ENCODE assay signal across 18 mouse cellular contexts in the genomic region with DNA sequence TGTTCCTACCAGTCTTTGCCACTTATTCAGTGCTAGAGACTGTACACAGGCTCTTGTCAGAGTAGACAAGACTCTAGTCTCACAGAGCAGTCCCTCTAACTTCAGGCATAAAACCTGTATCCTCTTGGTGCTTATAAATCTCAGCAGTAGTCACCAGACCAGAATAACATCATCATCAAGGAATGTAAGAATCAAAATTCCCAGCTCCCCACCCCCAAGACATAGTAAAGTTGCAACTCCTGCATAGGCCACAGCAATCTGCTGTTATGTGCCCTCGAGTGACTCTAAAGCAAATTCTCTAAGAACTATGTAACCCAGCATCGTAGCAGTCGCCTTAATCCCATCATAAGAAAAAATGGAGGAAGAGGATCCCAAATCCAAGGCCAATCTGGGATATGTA. TPM values are rescaled to one million over a fixed set of nuclear protein-coding genes. Genes with fewer than 3 reads are reported as not detected.
DNase-seq lines count a peak whose midpoint lies in the region; ATAC-seq and TF ChIP-seq lines count a peak whose summit lies in the region.
"Had no signal": no experiment of that assay in that cellular context is flagged by ENCODE, and none has a peak within 500 bp of the region (broad histone marks: within the 10 kb centered on the region; RNA-seq: fewer than 3 reads in every experiment).

No protein-coding gene starts in this region.

- no peaks in the 10 kb centered on the region for H3K27me3 ChIP-seq in Patski
- H3K27me3 ChIP-seq: embryonic facial prominence, embryonic 12.5 days; forebrain, embryonic 12.5 days had no signal

- no peak for TF ChIP-seq CTCF in Patski (IDR thresholded peaks at IDR 0.05)

- ATAC-seq in Patski = peak; percentile 47
- ATAC-seq: forebrain, embryonic 14.5 days; forebrain, embryonic 16.5 days had no signal

- peak; percentile 72 for DNase-seq in heart, adult 11 months
- no peak for DNase-seq in heart, adult 8-10 months (ENCODE audit: low spot score)
- DNase-seq in 3T3-L1 (ENCODE audit: low read depth, low spot score) = peak; percentile 78
- no peak for DNase-seq in Patski (ENCODE audit: low read depth, low spot score)
- no peak for DNase-seq in kidney, adult 8-10 months
- DNase-seq in spleen, postnatal 14 days (ENCODE audit: low spot score in 2 of 2) = no peak
- DNase-seq: adrenal gland, adult 2 months; adrenal gland, postnatal 10 days; adrenal gland, postnatal 25 days; cerebellum, adult 11-12 months; cerebellum, adult 2 months; cerebellum, adult 9-10 months; cerebellum, postnatal 10 days; cerebellum, postnatal 25 days had no signal

- POLR2A ChIA-PET in Patski (lab: Charles Lee) = no interaction called here

- CTCF ChIA-PET in Patski (lab: Charles Lee) = no interaction called here

- in situ Hi-C loops in Patski (cut with MboI; ENCODE audit: low pct_unique_long_range_greater_than_20kb) = no loop called here

RNA-seq across cellular contexts. Expression of a gene that starts 23.6 kb away (rescaled TPM):
- total RNA-seq in heart, adult 8-10 months (2022) = 10 to 100 TPM; 10.0 to 13.9 (median 11.7) TPM
- 41.3 TPM for polyA plus RNA-seq in Patski (2021)

RNA-seq across cellular contexts. Expression of a gene that starts 31.2 kb away (rescaled TPM):
- 10 to 100 TPM; 22.6 to 26.4 (median 24.9) TPM for total RNA-seq in heart, adult 8-10 months (2022)
- polyA plus RNA-seq in Patski (2021) = 114 TPM

RNA-seq across cellular contexts. Expression of a gene that starts 31.2 kb away (rescaled TPM):
- total RNA-seq in heart, adult 8-10 months (2022) = 10 to 100 TPM; 61.6 to 83.0 (median 78.3) TPM
- 39.1 TPM for polyA plus RNA-seq in Patski (2021)

RNA-seq across cellular contexts. Expression of a gene that starts 45.9 kb away (rescaled TPM):
- total RNA-seq in heart, adult 8-10 months (2022) = 1 to 10 TPM; 4.2 to 7.8 (median 4.4) TPM
- 0.35 TPM for polyA plus RNA-seq in Patski (2021)
- total RNA-seq: adrenal gland, postnatal 25 days had no signal

Comparison
In these comparisons a context has a peak if more than half of its experiments do, and no peak if none do; other contexts are left out.
1. DNase-seq: peak in heart, adult 11 months (single experiment) and 3T3-L1 (single experiment); none in heart, adult 8-10 months (single experiment), Patski (single experiment), kidney, adult 8-10 months (0 of 2) and spleen, postnatal 14 days (0 of 2).